Mouse (Mus musculus): ENCODE results near the gene Hsd3b1.
"Not testable (repeated sequence)": the region's sequence is repeated elsewhere in the genome, so short reads cannot be mapped to it uniquely, and the experiment has no call there.

The Hsd3b1 gene

DNA sequence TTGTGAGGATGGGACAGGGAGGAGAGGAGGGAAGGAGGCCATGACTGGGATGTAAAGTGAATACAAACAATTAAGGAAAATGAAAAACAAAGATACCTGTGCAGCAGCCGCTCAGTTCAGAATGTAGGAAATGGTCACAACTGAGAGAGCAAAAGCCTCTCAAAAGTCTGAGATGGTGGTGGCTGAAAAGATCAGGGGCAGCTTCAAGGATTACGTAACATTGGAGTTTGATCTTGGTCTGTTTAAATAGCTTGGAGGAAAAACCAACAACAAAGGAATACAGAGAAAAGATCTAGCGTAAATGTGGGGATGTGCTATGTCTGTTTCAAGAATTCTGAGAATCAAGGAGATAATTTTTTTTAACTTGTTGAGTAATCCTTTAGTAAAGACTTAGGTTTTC is at the start of gene Hsd3b1:
Gene Hsd3b1 (minus strand): TSS at position 219 of the 400 bp plus-strand sequence.
- no peak for DNase-seq (ENCODE audit: low spot score in 2 of 2)

DNA sequence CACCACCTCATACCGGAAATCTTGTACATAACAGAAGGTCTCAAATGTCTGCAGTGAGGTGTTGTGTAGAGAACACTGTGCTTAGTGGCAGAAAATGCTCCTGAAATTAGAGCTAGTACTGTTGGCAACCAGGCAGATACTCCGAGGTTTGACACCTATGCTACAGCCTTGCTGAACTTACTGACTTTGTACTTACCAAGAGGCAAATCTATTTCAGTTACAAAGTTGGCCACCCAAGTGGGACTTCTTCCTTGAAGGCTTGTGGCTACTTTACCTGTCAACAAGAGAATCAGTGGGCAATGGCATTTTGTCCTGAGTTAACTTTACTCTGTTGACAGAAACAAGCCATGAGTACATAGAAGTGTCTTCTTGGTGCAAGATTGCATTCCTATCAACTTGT is 38.0 kb upstream of the Hsd3b1 start:
- no peak for DNase-seq (ENCODE audit: low spot score in 2 of 2)

GRCm38 (mm10) chr3:98895071-98895601 is 35.5 kb upstream of the Hsd3b1 start:
- no peak for DNase-seq (ENCODE audit: low spot score in 2 of 2)

GRCm38 (mm10) chr3:98893057-98893772 is 33.6 kb upstream of the Hsd3b1 start, which contains the start of gene Hao2:
Gene Hao2, minus strand, starts transcription at chr3:98893239.
- no peak for DNase-seq (ENCODE audit: low spot score in 2 of 2)

DNA sequence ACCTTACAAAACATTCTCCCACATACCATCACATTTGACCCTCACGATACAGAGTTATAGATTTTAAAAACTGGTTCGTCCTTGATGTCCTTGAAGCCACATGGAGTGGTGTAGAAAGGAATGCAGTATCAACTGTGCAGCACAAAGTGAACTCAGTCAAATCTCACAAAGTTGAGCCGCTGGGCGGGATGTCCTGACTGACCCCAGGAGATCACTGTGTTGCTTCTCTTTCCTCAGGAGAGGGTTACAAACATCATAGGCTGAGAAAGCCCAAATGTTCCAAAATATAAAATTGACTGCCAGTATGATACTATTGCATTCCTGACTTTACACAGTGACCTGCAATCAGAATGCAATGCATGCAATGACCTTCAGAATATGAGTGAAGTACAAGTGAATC is 30.8 kb upstream of the Hsd3b1 start:
- no peak for DNase-seq (ENCODE audit: low spot score in 2 of 2)

GRCm38 (mm10) chr3:98888206-98888605 is 28.6 kb upstream of the Hsd3b1 start:
- DNase-seq (ENCODE audit: low spot score in 2 of 2) = no peak

DNA sequence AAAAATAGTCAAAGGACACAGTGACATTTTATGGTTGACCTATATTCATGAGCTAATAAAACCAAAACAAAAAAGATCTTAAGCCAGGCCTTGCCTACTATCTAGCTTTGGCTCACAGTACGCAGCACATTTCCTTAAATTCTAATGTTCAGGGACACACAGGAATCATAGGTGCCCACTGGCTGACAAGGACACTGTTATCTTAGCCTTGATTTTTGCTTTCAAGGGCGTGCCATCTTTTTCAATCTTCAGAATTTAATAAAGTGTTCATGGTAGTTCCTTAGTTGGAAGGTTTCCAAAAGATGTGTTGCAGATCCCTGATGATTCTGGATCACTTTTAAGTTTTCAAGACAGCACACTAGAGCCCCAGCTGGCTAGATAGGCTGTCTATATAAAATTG is 21.2 kb upstream of the Hsd3b1 start:
- no peak for DNase-seq (ENCODE audit: low spot score in 2 of 2)

- no peak for DNase-seq (ENCODE audit: low spot score in 2 of 2)
These were observed 20.6 kb upstream of the Hsd3b1 start for GRCm38 (mm10) chr3:98880216-98880615.

DNA sequence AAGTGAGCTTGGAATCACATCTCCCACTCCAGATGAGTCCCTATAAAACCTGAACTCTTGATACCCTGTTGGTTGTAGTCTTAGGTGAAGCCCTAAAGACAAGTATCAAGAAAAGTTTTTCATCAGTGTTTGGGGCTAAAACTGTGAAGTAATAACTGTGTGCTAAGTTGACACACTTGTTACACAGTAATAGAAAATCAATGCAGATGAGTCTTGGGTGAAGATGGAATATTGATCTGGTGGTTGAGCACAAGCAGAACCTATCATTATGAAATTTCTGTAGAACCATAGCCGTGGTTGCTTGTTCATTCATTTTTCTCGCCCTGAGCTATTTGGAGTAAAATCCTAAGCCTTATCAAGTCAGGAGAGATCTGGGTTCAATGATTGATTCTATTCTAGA is 8.6 kb upstream of the Hsd3b1 start:
- no peak for DNase-seq (ENCODE audit: low spot score in 2 of 2)

DNA sequence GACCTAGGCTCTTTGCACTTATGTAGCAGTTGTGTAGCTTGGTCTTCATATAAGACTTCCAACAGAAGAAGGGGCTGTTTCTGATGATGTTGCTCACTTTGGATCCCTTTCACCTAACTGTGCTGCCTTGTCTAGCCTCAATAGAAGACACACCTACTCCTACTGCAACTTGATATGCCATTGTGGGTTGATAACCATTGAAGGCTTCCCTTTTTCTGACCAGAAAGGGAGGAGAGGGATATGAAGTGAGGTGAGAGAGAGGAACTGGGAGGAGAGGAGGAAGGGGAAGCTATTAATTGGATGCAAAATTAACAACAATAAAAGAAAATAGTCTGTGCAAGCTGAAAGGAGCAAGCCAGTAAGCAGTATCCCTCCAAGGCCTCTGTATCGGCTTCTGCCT is 3.2 kb upstream of the Hsd3b1 start:
- DNase-seq (ENCODE audit: low spot score in 2 of 2) = no peak

DNA sequence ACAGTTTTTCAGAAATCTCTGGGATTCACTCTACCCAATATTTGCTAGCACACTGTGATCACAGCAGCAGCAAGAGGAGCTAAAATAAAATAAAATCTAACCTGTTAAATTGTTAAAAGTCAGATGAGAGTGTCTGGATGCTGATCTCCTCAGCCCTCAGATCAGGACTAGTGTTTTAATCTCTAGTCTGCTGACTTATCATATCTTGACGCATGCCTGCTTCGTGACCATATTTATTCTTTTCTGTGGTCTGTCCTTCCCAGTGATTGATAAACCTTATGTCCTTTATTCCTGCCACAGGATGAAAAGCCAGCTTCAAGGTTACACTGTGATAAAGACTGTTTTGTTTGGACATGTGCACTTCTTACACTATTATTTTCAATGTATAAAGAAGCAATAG is 1.5 kb downstream of the Hsd3b1 start:
- no peak for DNase-seq (ENCODE audit: low spot score in 2 of 2)

DNA sequence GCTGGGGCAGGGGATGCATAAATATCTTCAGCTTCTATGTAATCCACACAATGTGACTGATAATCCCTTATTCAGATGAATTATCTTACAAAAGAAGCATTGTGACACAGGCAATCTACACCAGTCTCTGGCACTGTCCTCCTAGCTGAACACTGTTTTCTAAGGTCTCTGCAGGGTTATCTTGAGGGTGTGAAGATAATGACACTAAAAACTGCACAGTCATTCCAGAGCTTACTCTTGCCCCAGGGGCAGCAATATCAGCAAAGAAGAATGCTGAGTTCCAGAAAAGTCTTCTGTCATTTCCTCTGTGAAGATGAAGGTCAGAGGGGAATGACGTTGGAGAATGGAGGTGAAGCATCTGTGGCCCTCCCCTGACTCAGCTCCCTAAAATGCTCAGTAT is 2.7 kb downstream of the Hsd3b1 start:
- DNase-seq (ENCODE audit: low spot score in 2 of 2) = no peak

- DNase-seq (ENCODE audit: low spot score in 2 of 2) = no peak
These were observed 4.4 kb downstream of the Hsd3b1 start for GRCm38 (mm10) chr3:98855160-98855559.

GRCm38 (mm10) chr3:98853685-98854084 is 5.9 kb downstream of the Hsd3b1 start:
- DNase-seq (ENCODE audit: low spot score in 2 of 2) = no peak

- no peak for DNase-seq (ENCODE audit: low spot score in 2 of 2)
These were observed 6.5 kb downstream of the Hsd3b1 start for GRCm38 (mm10) chr3:98853051-98853450.

DNA sequence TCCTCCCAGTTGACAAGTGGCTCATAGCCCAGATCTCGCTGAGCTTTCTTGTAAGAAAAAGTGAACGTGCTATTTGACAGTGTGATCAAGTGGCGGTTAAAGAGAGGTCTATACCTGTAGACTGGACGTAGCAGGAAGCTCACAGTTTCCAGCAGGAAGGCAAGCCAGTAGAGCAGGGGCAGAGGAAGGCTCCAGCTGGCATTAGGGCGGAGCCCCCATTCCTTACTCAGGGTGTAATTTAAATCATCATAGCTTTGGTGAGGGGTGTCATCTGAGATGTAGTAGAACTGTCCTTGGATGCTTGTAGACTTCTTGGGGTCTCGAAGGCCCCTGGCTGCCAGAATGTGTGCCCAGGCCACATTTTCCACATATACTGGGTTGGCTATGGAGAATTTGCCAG is 7.0 kb downstream of the Hsd3b1 start:
- DNase-seq (ENCODE audit: low spot score in 2 of 2) = no peak

- no peak for DNase-seq (ENCODE audit: low spot score in 2 of 2)
These were observed 7.7 kb downstream of the Hsd3b1 start for GRCm38 (mm10) chr3:98851853-98852252.

DNA sequence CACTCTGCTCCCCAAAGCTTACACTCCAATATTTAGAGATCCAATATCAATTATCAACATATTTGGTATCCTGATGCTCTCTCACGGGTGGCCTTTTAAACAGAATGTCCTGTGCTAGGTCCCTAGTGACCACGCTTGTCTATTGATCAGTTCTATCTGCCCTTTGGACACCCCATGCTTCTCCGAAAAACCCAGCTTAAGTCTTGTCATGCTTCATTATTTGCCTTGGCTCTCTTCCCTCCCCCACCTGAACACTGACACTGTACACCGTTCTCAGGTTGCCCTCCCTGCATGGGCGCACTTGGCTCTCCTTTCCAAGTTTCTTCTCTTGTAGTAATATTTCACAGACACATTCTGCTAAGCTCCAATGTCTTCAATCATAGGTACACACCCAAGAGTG is 9.3 kb downstream of the Hsd3b1 start:
- no peak for DNase-seq (ENCODE audit: low spot score in 2 of 2)

DNA sequence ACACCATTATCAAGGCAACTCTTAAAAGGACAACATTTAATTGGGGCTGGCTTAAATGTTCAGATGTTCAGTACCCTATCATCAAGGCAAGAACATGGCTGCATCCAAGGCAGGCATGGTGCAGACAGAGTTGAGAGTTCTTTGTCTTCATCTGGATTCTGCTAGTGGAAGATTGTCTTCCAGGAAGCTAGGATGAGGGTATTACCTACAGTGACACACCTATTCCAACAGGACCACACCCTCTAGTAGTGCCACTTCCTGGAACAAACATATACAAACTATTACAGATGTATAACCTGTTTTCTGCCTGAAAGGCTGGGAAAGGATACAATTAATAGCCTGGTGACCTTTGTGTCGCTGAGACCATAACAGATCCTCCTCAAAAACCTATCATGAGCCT is 10.7 kb downstream of the Hsd3b1 start:
- no peak for DNase-seq (ENCODE audit: low spot score in 2 of 2)

DNA sequence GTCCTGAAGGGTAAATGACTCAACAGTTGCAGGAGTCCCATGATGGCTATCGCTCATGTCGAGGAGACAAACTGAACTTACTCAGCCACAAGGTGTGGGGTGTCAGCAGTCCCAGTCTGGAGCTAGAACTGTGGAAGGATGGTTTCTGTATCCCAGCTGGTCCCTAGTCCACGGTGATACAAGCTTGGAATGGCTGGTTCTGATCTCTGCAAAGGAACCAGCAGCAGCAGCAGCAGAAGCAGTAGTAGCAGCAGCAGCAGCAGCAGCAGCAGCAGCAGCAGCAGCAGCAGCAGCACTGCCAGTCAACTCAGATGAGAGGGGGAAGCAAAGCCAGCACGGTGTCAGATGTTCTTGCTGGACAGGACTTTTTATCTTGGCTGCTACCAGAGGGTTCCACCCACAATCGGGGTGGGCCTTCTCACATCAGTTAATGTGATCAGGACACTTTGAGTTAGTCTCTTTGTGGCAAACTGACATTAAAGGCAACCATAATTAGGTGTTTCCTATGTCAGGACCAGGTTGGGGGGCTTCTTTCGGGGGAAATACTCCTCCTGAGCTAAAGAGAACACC is 45.4 kb downstream of the Hsd3b1 start, which contains the start of gene Hsd3b6:
Gene Hsd3b6 (minus strand): TSS at position 343 of the 570 bp plus-strand sequence.
- DNase-seq (ENCODE audit: low spot score in 2 of 2) = no peak

- DNase-seq (ENCODE audit: low spot score in 2 of 2) = not testable (repeated sequence)
These were observed 46.9 kb downstream of the Hsd3b1 start for GRCm38 (mm10) chr3:98812653-98813052.

DNA sequence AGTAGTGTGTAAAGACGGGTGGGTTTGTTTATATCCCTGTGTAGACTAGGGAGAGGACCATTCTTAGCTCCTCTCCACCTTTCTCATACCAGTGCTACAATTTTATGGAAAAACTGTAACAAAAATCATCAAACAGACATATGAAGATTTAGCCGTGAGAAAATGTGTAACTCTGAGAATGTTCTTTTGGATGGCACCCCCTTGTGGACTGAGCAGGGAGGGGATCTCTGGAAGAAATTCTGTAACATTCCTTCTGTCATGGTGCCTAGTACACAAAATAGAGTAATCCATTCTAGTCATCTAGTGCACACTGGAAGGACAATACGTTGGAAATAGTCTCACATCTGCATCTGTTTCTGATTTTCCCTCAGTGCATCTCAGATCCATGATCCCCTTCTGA is 54.6 kb downstream of the Hsd3b1 start:
- DNase-seq (ENCODE audit: low spot score in 2 of 2) = not testable (repeated sequence)

Data from spleen, postnatal 14 days (tissue).